Mouse (Mus musculus) heart, postnatal 0 days (tissue): ENCODE measurements around the gene Bmp10.

Source experiments
- CTCF ChIP-seq: IDR thresholded peaks from 2 replicates; pipeline ENCODE4 v1.5.1; 2016; ENCODE audit warnings: antibody characterized with exemption, control low read depth, low read depth
- EP300 ChIP-seq: IDR thresholded peaks from 2 replicates; pipeline ENCODE4 v1.6.1; 2016; ENCODE audit warnings: antibody characterized with exemption, low read depth

GRCm38 (mm10) chr6:87393466-87394205 lies 35.2 kb upstream of the Bmp10 start:
- TF ChIP-seq EP300 (no peak), CTCF (no peak)
